Mouse (Mus musculus) adrenal gland, postnatal 36 days (tissue): ENCODE results near the gene Cbarp. TPM values are rescaled to one million over a fixed set of nuclear protein-coding genes. Genes with fewer than 3 reads are reported as not detected.

Experiments
- DNase-seq, 2 experiments: peaks; one replicate each; pipeline ENCODE4 v3.0.0; 2021; ENCODE audit warnings: mixed read lengths in 1 of 2
- long read RNA-seq, 2 experiments: library from polyadenylated mRNA; stranded (forward); transcript quantifications; one replicate each; pipeline ENCODE4 v2.0.0; 2021; ENCODE audit warnings: borderline sequencing depth in 2 of 2
- total RNA-seq, 2 experiments: library from RNA; stranded (reverse); gene quantifications; 2 replicates each; pipeline ENCODE4 v1.2.3; 2021

Gene Cbarp
- 100 to 1,000 TPM in 1 of 2 experiments, 10 to 100 TPM in 1; 57.5 to 205 TPM for total RNA-seq
- long read RNA-seq, experiment 1, transcript Cbarp-212 (11 exons, 3,175 nt) = major isoform, 12 of 33 reads
- long read RNA-seq, experiment 1, partial matches to known transcripts = 5 of 33 reads
- long read RNA-seq, experiment 1, other reads (novel, unspliced or antisense) = 14 of 33 reads
- long read RNA-seq, experiment 2, transcript Cbarp-212 (11 exons, 3,175 nt) = major isoform, 12 of 29 reads
- long read RNA-seq, experiment 2, partial matches to known transcripts = 7 of 29 reads
- long read RNA-seq, experiment 2, other reads (novel, unspliced or antisense) = 9 of 29 reads

GRCm38 (mm10) chr10:80140666-80141035, at the start of gene Cbarp:
Gene Cbarp, minus strand, starts transcription at chr10:80140835.
- DNase-seq = no peak

GRCm38 (mm10) chr10:80189999-80190398, 49.4 kb upstream of the Cbarp start:
- DNase-seq = no peak

- no peak for DNase-seq
Measured at GRCm38 (mm10) chr10:80188453-80189024, 47.9 kb upstream of the Cbarp start.

DNA sequence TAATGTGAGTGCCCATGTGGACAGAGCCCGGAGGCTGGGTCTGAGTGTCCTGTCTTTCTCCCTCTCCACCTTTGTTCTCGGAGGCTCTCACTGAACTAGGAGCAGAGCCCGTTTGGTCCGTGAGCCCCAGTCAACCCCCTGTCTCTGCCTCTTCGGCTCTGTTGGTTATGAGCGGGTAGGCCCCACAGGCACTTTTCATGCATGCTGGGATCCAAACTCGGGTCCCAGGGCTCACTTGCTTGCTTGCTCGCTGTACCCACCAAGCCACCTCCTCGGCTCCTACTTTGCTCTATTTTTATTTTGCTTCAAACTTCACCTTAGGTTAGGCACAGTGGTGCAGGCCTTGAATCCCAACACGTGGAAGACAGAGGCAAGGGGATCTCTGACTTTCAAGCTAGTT, 47.1 kb upstream of the Cbarp start:
- DNase-seq = no peak

DNA sequence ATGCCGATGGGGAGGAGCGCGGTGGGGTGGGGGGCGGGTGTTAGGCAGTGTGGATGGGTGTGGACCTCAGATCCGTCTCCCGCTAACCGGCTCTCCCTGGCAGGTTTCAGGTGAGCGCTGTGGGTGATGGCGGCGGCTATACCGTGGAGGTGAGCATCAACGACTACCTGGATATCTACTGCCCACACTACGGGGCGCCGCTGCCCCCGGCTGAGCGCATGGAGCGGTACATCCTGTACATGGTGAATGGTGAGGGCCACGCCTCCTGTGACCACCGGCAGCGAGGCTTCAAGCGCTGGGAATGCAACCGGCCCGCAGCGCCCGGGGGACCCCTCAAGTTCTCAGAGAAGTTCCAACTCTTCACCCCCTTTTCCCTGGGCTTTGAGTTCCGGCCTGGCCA, 46.0 kb upstream of the Cbarp start:
- no peak for DNase-seq

DNA sequence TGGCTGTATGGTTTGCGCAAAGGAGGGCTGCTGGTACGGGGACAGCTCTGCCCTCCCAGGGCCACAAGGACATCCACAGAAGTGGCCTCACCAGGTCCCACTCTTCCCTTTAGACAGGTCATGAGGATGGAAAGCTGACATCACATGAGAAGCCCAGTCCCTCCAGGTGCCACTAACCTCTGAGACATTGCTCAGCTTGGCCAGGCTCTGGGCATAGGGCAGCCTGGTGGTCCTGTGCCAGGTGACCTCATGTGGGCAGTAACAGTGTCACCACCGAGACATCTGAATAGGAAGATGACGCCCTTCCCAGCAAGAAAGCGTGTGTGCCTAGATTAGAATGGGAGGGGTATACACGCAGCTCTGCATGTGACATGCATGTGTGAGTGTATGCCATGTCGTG, 41.9 kb upstream of the Cbarp start:
- DNase-seq = no peak

GRCm38 (mm10) chr10:80180823-80181222, 40.2 kb upstream of the Cbarp start:
- no peak for DNase-seq

DNA sequence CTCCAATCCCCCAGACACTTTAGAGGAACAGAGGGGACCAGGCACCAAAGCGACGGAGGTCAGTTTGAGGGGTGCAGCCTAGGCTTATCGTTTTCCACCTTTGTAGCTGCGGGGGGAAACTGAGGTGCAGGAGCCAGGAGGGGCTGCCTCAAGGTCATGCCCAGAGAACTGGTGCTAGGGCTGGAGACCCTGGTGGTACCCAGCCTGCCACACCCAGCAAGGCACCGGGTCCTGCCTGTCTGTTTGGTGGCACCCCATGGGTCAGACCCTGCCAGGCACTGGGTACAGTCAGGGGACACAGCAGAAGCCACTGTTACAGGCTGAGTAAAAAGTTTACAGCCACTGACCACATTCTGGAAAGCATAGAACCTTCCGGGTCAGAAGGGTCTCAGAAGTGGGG, 39.7 kb upstream of the Cbarp start:
- no peak for DNase-seq

GRCm38 (mm10) chr10:80179068-80180051, 38.7 kb upstream of the Cbarp start, which contains the start of gene Efna2:
Gene Efna2, plus strand, starts transcription at chr10:80179482.
- DNase-seq = peak; percentile 76 to 82

- peak; percentile 88 to 89 for DNase-seq
Measured at GRCm38 (mm10) chr10:80177441-80178279, 37.0 kb upstream of the Cbarp start.

DNA sequence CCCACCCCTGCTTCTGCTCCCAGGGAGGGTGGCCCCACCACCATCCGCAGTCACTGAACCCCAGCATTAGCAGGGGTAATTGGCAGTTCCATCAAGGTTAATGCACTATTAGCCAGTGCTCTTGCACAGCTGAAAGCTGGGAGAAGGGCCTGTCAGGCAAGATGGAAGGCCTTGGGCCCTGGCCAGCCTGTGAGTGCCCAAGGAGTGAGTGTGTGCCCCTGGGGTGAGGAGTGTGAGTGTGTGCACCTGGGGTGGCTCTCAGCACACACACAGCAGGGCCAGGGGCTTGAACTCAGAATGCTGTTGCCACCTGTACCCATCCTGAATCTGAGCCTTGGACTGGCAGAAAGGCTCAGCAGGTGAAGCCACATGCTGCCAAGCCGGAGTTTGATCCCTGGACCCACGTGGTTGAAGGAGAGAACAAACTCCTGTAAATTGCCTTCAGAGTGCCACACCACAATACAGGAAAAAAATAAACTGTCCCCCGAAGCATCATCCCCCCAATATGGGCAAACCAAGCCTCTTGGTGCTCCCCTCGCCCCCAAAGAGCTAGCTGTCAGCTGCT, 35.7 kb upstream of the Cbarp start:
- peak; percentile 60 to 76 for DNase-seq

GRCm38 (mm10) chr10:80175536-80176269, 35.1 kb upstream of the Cbarp start:
- peak in 1 of 2 experiments; percentile 60 for DNase-seq

- peak in 1 of 2 experiments; percentile 68 for DNase-seq
Measured at GRCm38 (mm10) chr10:80174705-80175104, 34.1 kb upstream of the Cbarp start.

- no peak for DNase-seq
Measured at GRCm38 (mm10) chr10:80173955-80174640, 33.5 kb upstream of the Cbarp start.

- no peak for DNase-seq
Measured at GRCm38 (mm10) chr10:80173358-80173757, 32.7 kb upstream of the Cbarp start.

DNA sequence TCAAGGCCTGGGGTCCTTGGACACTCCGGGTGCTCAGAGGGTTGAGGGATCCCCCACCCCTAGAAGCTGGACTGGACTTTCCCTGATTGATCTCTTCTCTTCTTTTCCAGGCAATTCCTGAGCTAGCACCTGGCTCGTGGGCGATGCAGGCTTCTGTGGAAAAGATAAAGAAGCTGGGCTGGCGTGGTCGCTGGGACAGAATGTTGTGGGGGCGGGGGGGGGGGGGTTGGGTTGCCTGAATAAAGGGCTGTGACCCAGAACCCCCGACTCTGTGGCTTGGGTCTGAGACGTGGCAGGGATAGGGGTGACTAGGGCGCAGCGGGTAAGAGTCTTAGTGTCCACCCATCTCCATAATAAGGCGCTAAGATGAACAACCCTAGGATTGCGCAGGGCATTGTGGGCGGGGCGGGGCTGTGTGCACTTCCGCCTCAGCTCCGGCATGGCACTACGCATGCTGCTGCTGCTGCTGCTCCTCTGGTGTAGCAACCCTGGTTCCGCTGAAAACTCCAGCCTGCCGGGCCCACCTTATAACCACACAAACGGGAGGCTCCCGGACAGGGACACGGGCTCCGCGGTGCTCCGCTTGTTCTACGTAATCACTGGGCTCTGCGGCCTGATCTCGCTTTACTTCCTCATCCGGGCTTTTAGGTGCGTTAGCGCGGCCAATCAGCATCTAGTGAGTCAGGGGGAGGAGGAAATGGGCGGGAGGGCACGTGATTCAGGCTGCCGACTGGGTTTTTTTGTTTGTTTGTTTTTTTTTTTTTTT, 32.1 kb upstream of the Cbarp start, which contains the start of gene 1600002K03Rik:
TSS of gene 1600002K03Rik (plus strand) at position 418 of the 766 bp plus-strand sequence.
- peak; percentile 89 to 93 for DNase-seq

DNA sequence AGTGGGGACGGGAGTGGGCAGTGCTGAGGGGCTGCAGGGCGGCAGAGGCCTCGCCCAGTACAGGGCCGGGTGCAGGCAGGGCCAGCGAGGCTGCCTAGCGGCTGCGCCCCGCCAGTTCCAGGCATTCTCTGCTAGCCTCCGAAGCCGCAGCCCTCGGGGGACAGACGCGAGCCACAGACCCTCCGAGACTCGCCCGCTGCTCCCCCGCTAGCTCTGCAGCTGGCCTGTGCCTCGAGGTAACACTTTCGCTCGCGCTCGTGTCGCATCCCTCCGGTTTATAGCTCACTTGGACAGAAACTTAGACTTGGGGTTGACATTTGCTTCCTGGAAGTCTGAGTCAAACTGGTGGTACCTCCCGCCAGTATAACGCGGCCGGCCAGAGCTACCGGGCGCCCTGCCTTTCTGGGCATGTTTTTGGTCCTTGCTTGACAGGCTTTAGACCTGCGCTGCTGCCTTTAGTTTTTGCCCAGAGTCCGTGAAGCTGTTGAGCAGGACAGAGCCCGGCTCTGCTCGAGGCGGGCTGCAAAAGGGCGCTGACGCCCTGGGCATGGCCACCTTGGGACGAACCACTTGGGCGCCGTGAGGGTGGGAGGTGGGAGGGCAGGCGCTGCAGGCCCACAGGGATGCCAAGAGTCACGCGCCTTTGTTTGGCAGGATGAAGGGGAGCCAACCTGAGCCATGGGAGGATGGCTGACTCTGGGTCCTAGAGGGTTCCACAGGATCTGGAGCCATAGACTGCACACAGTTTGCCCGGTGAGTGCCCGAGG, 31.3 kb upstream of the Cbarp start:
- no peak for DNase-seq

DNA sequence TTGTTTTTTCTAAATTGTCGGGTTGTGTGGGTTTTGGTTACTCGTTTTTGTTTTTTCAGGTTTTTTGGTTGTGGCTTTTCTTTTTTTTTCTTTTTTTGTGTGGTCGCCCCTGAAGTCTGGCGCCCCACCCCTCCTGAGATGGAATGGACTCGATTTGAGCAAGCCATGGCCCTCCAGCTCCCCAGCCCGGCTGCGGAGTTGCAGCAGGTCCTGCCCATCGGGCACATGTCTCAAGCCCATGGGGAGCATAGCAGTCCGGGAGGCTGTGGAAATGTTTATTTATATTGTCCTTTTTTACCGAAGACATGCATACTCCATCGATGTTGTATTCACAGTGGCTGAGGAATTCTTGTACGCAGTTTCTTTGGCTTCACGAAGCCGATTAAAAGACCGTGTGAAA, 30.6 kb upstream of the Cbarp start:
- no peak for DNase-seq
